Mouse (Mus musculus): ENCODE data around the gene Tstd1.

Tstd1 gene

GRCm38 (mm10) chr1:171419291-171419882, 715 bp downstream of the Tstd1 start:
- DNase-seq (ENCODE audit: low read depth) = no peak

GRCm38 (mm10) chr1:171419905-171420304, 1.2 kb downstream of the Tstd1 start:
- DNase-seq (ENCODE audit: low read depth) = no peak

GRCm38 (mm10) chr1:171422504-171423095, 3.9 kb downstream of the Tstd1 start:
- no peak for DNase-seq (ENCODE audit: low read depth)

GRCm38 (mm10) chr1:171424638-171425037, 6.0 kb downstream of the Tstd1 start:
- DNase-seq (ENCODE audit: low read depth) = no peak

- no peak for DNase-seq (ENCODE audit: low read depth)
These were observed 6.5 kb downstream of the Tstd1 start for GRCm38 (mm10) chr1:171425126-171425525.

- no peak for DNase-seq (ENCODE audit: low read depth)
These were observed 13.5 kb downstream of the Tstd1 start for GRCm38 (mm10) chr1:171432158-171432557.

- no peak for DNase-seq (ENCODE audit: low read depth)
These were observed 16.7 kb downstream of the Tstd1 start for GRCm38 (mm10) chr1:171435288-171435814.

GRCm38 (mm10) chr1:171435974-171436373, 17.3 kb downstream of the Tstd1 start:
- no peak for DNase-seq (ENCODE audit: low read depth)

- peak; percentile 84 for DNase-seq (ENCODE audit: low read depth)
These were observed 18.8 kb downstream of the Tstd1 start, which contains the start of gene F11r for GRCm38 (mm10) chr1:171437264-171438013. TSS of gene F11r (plus strand) at chr1:171437535.

- DNase-seq (ENCODE audit: low read depth) = no peak
These were observed 19.5 kb downstream of the Tstd1 start for GRCm38 (mm10) chr1:171438014-171438670.

GRCm38 (mm10) chr1:171439072-171439471, 20.4 kb downstream of the Tstd1 start:
- DNase-seq (ENCODE audit: low read depth) = no peak

- DNase-seq (ENCODE audit: low read depth) = no peak
These were observed 21.5 kb downstream of the Tstd1 start for GRCm38 (mm10) chr1:171440025-171440725.

- DNase-seq (ENCODE audit: low read depth) = no peak
These were observed 23.1 kb downstream of the Tstd1 start for GRCm38 (mm10) chr1:171441466-171442412.

- DNase-seq (ENCODE audit: low read depth) = no peak
These were observed 23.7 kb downstream of the Tstd1 start for GRCm38 (mm10) chr1:171442413-171442760.

- DNase-seq (ENCODE audit: low read depth) = no peak
These were observed 26.4 kb downstream of the Tstd1 start for GRCm38 (mm10) chr1:171445050-171445449.

GRCm38 (mm10) chr1:171446854-171447253, 28.2 kb downstream of the Tstd1 start:
- no peak for DNase-seq (ENCODE audit: low read depth)

GRCm38 (mm10) chr1:171447692-171448091, 29.0 kb downstream of the Tstd1 start:
- DNase-seq (ENCODE audit: low read depth) = no peak

GRCm38 (mm10) chr1:171450062-171450461, 31.4 kb downstream of the Tstd1 start:
- DNase-seq (ENCODE audit: low read depth) = no peak

GRCm38 (mm10) chr1:171451001-171451400, 32.3 kb downstream of the Tstd1 start:
- DNase-seq (ENCODE audit: low read depth) = no peak

- DNase-seq (ENCODE audit: low read depth) = no peak
These were observed 33.9 kb downstream of the Tstd1 start for GRCm38 (mm10) chr1:171452522-171452921.

- DNase-seq (ENCODE audit: low read depth) = no peak
These were observed 34.3 kb downstream of the Tstd1 start for GRCm38 (mm10) chr1:171452923-171453322.

Measured in induced T-regulatory cell, adult 2 months (primary cell).